Mouse (Mus musculus) forebrain, embryonic 16.5 days (tissue): ENCODE results near the gene Slc38a9. TPM values are rescaled to one million over a fixed set of nuclear protein-coding genes. Genes with fewer than 3 reads are reported as not detected.

Experiments used
- ATAC-seq: fragments of 200-750 bp; cut with Nextera tagmentation; 2 replicates; pipeline ENCODE4 v1.8.0; 2017; ENCODE audit warnings: mild to moderate bottlenecking, moderate library complexity
- H3K27ac ChIP-seq: fragments of 300-500 bp; sonication (generic); 2 replicates; pipeline ENCODE4 v1.5.1; 2014; ENCODE audit warnings: low read length, control low read depth
- H3K27me3 ChIP-seq: fragments of 300-500 bp; sonication (generic); replicated peaks from 2 replicates; pipeline ENCODE4 v1.6.1; 2014; ENCODE audit warnings: low read length; ENCODE audit not compliant: control insufficient read depth, insufficient read depth
- H3K36me3 ChIP-seq: fragments of 300-500 bp; sonication (generic); 2 replicates; pipeline ENCODE4 v1.6.1; 2014; ENCODE audit not compliant: control insufficient read depth, insufficient read depth
- H3K4me1 ChIP-seq: fragments of 300-500 bp; sonication (generic); replicated peaks from 2 replicates; pipeline ENCODE4 v1.6.1; 2014; ENCODE audit warnings: low read length; ENCODE audit not compliant: control insufficient read depth, insufficient read depth
- H3K4me2 ChIP-seq: fragments of 300-500 bp; sonication (generic); 2 replicates; pipeline ENCODE4 v1.6.1; 2014; ENCODE audit warnings: mild to moderate bottlenecking, low read length, control low read depth
- H3K4me3 ChIP-seq: fragments of 300-500 bp; sonication (generic); replicated peaks from 2 replicates; pipeline ENCODE4 v1.5.1; 2014; ENCODE audit warnings: mild to moderate bottlenecking, low read length, control low read depth
- H3K9ac ChIP-seq: fragments of 300-500 bp; sonication (generic); replicated peaks from 2 replicates; pipeline ENCODE4 v1.6.1; 2014; ENCODE audit warnings: low read depth, low read length, control low read depth
- H3K9me3 ChIP-seq: fragments of 300-500 bp; sonication (generic); 2 replicates; pipeline ENCODE4 v1.6.1; 2016; ENCODE audit warnings: low read length; ENCODE audit not compliant: control insufficient read depth
- WGBS: fragments of 180-500 bp; shearing (Covaris S2); extraction: QIAGEN DNeasy Blood & Tissue Kit; methylation state at CpG from one replicate; pipeline ENCODE4 v1.1.7; 2014; 5-methylcytosine and 5-hydroxymethylcytosine counted together
- polyA plus RNA-seq: library from polyadenylated mRNA; unstranded; fragments of >200 nt; fragmentation: Nextera tagmentation; extraction: Ambion mirVana; gene quantifications from 2 replicates; pipeline ENCODE4 v1.2.1, GENCODE M21; 2015

Slc38a9 gene
- polyA plus RNA-seq = 24.9 and 28.7 TPM in 2 replicates

DNA sequence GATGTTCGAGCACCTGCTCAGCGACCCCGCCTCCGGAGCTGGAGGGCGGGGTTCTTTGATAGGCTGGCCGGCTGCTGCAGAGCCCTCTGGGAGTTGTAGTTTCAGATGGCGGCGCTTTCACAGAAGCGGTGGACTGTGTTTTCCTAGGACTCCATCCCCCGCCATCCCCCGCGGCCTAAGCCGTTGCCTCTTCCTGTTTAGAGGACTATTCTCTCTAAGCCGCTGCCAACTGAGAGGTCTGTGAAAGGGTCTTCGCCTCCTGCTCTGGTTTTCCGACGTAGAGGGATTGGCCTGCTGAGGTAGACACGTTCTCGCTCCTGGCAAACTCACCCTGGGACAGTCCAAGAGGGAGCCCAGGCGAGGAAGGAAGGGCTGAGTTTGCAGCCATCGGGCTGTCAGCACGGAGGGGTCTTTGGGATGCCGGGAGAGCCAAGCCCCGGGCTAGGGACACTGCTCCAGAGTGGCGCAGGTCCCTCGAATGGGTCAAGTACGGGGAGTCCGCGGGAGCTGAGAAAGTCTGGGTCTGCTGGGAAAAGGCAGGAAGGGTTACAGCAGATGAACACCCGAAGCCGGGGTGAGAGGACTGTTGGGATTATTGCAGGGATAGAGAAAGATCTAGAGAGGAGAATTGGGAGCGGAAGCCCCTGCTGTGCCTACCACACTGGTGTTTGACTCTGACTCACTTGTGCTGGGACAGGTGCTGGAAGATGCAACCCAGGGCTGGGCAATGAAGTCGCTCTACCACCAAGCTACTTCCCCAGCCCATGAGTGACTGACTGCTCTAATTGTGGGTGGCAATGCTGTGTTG is at the start of gene Slc38a9:
Gene Slc38a9, plus strand, starts transcription at position 178 of the 808 bp plus-strand sequence.
- Histone ChIP-seq H3K36me3 (no peaks in the 10 kb centered on the region), H3K9me3 (no peaks in the 10 kb centered on the region), H3K4me1 (peaks cover 10% of the 10 kb centered on the region), H3K27ac (peak within 1 kb of the TSS; percentile 68), H3K4me3 (peak within 1 kb of the TSS; percentile 62), H3K4me2 (peak within 1 kb of the TSS; percentile 85), H3K9ac (peak within 1 kb of the TSS; percentile 84), H3K27me3 (no peaks in the 10 kb centered on the region)
- 0% methylated on average over 33 of the region's 33 CpGs for WGBS
- peak; percentile 100 for ATAC-seq

DNA sequence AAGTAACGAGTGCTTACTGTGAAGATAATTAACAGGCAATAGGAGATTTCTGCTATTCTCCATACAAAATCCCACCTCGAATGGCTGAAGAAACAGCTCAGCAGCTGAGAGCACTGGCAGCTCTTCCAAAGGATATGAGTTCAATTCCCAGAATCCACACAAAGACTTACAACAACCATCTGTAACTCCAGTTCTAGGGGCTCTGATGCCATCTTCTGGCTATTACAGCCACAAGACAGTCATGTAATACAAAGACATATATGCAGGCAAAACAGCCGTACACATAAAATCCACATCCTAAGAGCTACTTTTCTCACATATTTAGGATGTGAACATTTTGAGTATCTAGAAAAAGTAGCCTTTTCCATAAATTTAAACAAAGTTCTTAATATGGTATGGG is 39.0 kb upstream of the Slc38a9 start:
- no peak overlapping the region for H3K27ac ChIP-seq
- H3K4me1 ChIP-seq = no peaks in the 10 kb centered on the region
- ATAC-seq = no peak
- no peaks in the 10 kb centered on the region for H3K9me3 ChIP-seq
- H3K27me3 ChIP-seq = no peaks in the 10 kb centered on the region
- no peaks in the 10 kb centered on the region for H3K36me3 ChIP-seq
- H3K4me3 ChIP-seq = no peak overlapping the region
- no peak overlapping the region for H3K4me2 ChIP-seq
- no peak overlapping the region for H3K9ac ChIP-seq
- 60% methylated on average over 3 of the region's 3 CpGs for WGBS

DNA sequence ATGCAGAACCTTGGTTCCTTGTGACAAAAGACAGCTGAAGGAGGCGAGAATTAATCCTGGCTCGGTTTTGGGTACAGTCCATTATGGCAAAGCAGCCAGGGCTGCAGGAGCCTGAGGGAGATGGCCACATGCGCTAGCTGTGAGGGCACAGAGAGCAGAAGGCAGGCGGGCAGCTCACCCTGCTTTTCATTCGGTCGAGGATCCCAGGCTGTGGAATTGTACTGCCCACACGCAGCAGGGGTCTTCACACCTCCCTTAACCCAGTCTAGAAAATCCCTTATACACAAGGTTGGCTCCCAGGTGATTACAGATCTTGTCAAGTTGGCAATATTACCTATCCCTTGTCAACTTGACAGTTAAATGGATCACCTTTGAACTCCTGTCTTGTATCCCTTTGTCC is 36.9 kb upstream of the Slc38a9 start:
- H3K9ac ChIP-seq = no peak overlapping the region
- H3K36me3 ChIP-seq = no peaks in the 10 kb centered on the region
- H3K9me3 ChIP-seq = no peaks in the 10 kb centered on the region
- no peak for ATAC-seq
- H3K27ac ChIP-seq = no peak overlapping the region
- H3K4me2 ChIP-seq = no peak overlapping the region
- WGBS = 61% methylated on average over 7 of the region's 7 CpGs
- no peaks in the 10 kb centered on the region for H3K4me1 ChIP-seq
- no peaks in the 10 kb centered on the region for H3K27me3 ChIP-seq
- no peak overlapping the region for H3K4me3 ChIP-seq

DNA sequence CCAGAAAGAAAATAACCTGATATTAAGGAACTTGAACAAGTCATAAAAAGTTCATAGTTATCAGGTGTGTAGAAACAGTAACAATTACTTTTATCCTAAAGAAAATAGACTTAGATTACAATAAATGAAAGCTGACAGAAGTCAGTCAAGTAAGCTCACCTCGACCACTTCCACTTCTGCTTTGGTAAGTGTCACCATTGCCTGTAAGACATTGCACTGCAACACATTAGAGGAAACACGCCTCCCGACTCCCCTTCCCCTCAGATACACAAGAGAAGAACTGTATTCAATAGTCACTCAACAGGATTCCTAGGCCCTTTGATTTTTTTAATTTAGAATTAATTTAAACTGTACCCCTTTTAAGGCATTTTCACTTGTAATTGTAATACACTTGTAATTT is 35.9 kb upstream of the Slc38a9 start:
- WGBS = 79% methylated on average over 3 of the region's 3 CpGs
- Histone ChIP-seq H3K9ac (no peak overlapping the region), H3K4me1 (no peaks in the 10 kb centered on the region), H3K27ac (no peak overlapping the region), H3K27me3 (no peaks in the 10 kb centered on the region), H3K36me3 (no peaks in the 10 kb centered on the region), H3K4me2 (no peak overlapping the region), H3K9me3 (no peaks in the 10 kb centered on the region), H3K4me3 (no peak overlapping the region)
- no peak for ATAC-seq

DNA sequence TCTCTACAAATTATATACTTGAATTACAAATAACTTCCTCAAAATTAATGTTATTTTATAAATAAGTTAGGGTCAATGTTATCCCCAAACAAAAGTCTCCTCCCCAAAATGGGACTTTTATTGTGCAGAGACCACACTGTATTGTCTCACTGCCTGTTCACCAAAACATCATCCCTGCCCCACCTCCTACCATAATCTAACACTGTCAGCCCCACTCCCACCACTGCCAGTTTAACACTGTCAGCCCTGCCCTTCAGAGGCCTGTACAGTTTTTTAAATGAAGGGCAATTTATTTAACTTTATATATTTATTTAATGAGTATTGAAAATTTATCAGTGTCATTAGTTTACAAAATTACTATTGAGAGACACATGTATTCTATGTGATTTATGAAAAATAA is 35.0 kb upstream of the Slc38a9 start:
- Histone ChIP-seq H3K36me3 (no peaks in the 10 kb centered on the region), H3K4me1 (no peaks in the 10 kb centered on the region), H3K9ac (no peak overlapping the region), H3K4me3 (no peak overlapping the region), H3K27me3 (no peaks in the 10 kb centered on the region), H3K4me2 (no peak overlapping the region), H3K9me3 (no peaks in the 10 kb centered on the region), H3K27ac (no peak overlapping the region)
- no peak for ATAC-seq

DNA sequence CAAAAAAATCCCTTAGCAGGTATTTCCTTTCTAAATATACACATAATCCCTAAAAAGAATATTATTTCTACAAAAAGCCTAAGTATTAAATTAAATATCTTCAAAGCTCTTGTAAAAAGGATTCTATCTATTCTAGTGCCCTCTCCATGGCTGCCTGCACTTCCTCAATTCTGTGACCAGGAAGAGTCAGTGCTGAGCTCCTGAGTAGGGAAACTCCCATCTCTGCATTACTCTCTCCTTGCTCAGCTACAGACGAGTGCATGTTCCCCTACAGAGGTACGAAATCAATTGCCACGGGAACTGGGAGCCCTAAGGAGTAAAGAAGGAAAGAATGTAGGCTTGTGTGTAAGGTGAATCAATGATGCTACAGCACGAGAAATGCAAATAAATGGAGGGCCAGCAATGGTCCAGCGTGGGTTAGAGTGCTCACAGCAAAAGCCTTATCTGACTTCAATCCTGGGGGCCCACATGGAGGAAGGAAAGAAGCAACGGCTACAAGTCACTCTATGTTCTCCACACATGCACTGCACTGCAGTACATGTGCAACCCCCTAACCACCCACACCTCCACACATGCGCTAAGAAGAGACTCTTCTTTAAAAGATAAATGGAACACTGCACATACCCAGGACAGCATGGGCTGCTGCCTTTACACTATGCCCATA is 25.2 kb upstream of the Slc38a9 start:
- H3K4me3 ChIP-seq = no peak overlapping the region
- H3K4me1 ChIP-seq = no peaks in the 10 kb centered on the region
- H3K4me2 ChIP-seq = no peak overlapping the region
- H3K9me3 ChIP-seq = no peaks in the 10 kb centered on the region
- H3K27me3 ChIP-seq = no peaks in the 10 kb centered on the region
- H3K9ac ChIP-seq = no peak overlapping the region
- 74% methylated on average over 7 of the region's 7 CpGs for WGBS
- no peak for ATAC-seq
- H3K27ac ChIP-seq = no peak overlapping the region
- no peaks in the 10 kb centered on the region for H3K36me3 ChIP-seq

DNA sequence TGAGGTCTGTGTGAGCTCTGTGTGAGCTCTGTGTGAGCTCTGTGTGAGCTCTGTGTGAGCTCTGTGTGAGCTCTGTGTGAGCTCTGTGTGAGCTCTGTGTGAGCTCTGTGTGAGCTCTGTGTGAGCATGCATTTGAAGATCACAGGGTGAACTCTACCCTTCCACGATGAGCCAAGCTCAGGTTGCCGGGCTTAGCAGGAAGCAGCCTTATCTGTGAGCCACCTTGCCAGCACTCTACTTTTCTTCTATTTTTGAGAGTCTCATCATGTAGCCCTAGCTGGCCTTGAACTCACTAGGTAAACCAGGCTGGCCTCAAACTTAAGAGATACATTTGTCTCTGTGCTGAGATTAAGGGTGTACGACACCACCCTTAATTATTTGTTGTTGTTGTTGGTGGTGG is 24.1 kb upstream of the Slc38a9 start:
- H3K27ac ChIP-seq = no peak overlapping the region

DNA sequence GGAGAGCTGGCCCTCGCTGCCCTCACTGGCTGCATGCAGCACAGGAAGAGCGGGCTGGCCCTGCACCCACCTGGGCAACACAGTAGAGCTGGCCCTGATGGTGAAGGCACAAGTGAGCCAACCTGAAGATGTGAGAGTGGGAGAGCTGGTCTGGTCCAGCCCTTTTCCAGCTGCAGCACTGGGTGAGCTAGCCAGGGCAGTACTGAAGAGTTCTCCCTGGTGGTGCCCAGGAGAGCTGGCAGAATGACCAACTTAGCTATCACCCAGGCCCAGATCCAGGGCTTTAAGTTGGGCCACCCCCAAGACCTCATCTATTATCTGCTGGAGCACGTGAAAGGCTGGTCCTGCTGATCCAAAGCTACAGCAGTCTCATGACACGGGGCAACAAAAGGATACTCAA is 21.4 kb upstream of the Slc38a9 start:
- Histone ChIP-seq H3K9me3 (no peaks in the 10 kb centered on the region), H3K9ac (no peak overlapping the region), H3K27me3 (no peaks in the 10 kb centered on the region), H3K27ac (no peak overlapping the region), H3K4me1 (no peaks in the 10 kb centered on the region), H3K4me2 (no peak overlapping the region), H3K36me3 (no peaks in the 10 kb centered on the region), H3K4me3 (no peak overlapping the region)
- 65% methylated on average over 4 of the region's 4 CpGs for WGBS
- no peak for ATAC-seq

More for the DNA sequence above, 24.1 kb upstream of the Slc38a9 start:
- Histone ChIP-seq H3K4me3 (no peak overlapping the region), H3K9ac (no peak overlapping the region), H3K4me1 (no peaks in the 10 kb centered on the region), H3K36me3 (no peaks in the 10 kb centered on the region), H3K27me3 (no peaks in the 10 kb centered on the region), H3K9me3 (no peaks in the 10 kb centered on the region), H3K4me2 (no peak overlapping the region)
- ATAC-seq = no peak
- 47% methylated on average over 3 of the region's 3 CpGs for WGBS

DNA sequence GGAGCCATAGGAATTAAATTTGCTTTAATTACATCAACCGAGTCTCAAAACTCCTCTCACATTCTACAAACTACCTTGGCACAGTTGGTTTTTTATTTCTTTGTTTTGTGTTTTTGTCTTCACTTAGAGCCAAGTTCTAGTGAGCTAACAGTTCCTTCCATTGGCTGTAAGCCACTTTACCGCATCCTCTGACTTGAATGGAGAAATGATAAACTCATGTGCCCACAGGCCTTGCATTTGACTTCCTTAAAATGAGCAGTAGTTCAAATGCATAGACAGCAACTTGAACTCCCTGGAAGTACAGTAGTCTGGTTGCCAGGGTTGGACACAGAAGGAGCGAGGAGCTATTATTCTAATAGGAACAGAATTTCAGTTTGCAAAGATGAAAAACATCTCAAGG is 17.7 kb upstream of the Slc38a9 start:
- ATAC-seq = no peak
- Histone ChIP-seq H3K9ac (no peak overlapping the region), H3K4me1 (no peaks in the 10 kb centered on the region), H3K36me3 (no peaks in the 10 kb centered on the region), H3K27ac (no peak overlapping the region), H3K4me2 (no peak overlapping the region), H3K9me3 (no peaks in the 10 kb centered on the region), H3K27me3 (no peaks in the 10 kb centered on the region), H3K4me3 (no peak overlapping the region)
- WGBS = 84% methylated on average over 3 of the region's 3 CpGs
